Mouse (Mus musculus) cortical plate, adult 2 months (tissue): ENCODE results near the gene Hist1h4m.

Experiments used
- CTCF ChIP-seq: fragments of 200-500 bp; IDR thresholded peaks from 2 replicates; pipeline ENCODE4 v1.5.1; 2011; ENCODE audit warnings: mild to moderate bottlenecking, control low read depth, low read length; ENCODE audit not compliant: insufficient read depth; ENCODE audit errors: extremely low read depth
- POLR2A ChIP-seq: fragments of 200-500 bp; IDR thresholded peaks from 2 replicates; pipeline ENCODE4 v1.6.1; 2011; ENCODE audit warnings: mild to moderate bottlenecking, low read length, control low read depth; ENCODE audit not compliant: insufficient read depth; ENCODE audit errors: extremely low read depth

- TF ChIP-seq CTCF: no peak
- no peak for TF ChIP-seq POLR2A
These were observed 32.5 kb upstream of the Hist1h4m start for GRCm38 (mm10) chr13:21778814-21779766.
